Mouse (Mus musculus) lung, embryonic 14.5 days (tissue): ENCODE measurements around the gene Utf1. TPM values are rescaled to one million over a fixed set of nuclear protein-coding genes. Genes with fewer than 3 reads are reported as not detected.

Source experiments
- ATAC-seq: fragments of 200-750 bp; cut with Nextera tagmentation; 2 replicates; pipeline ENCODE4 v1.8.0; 2017; ENCODE audit warnings: mild to moderate bottlenecking, moderate TSS enrichment, moderate library complexity; ENCODE audit not compliant: insufficient read depth
- DNase-seq: peaks from one replicate; pipeline ENCODE4 v3.0.0-alpha.2; 2015
- H3K27ac ChIP-seq: fragments of 300-500 bp; sonication (generic); 2 replicates; pipeline ENCODE4 v1.5.1; 2014; ENCODE audit warnings: low read depth, mild to moderate bottlenecking, moderate library complexity
- H3K27me3 ChIP-seq: fragments of 300-500 bp; sonication (generic); 2 replicates; pipeline ENCODE4 v1.6.1; 2014; ENCODE audit warnings: low read length, control low read depth; ENCODE audit not compliant: insufficient read depth
- H3K36me3 ChIP-seq: fragments of 300-500 bp; sonication (generic); 2 replicates; pipeline ENCODE4 v1.6.1; 2014; ENCODE audit warnings: control low read depth; ENCODE audit not compliant: insufficient read depth
- H3K4me1 ChIP-seq: fragments of 300-500 bp; sonication (generic); 2 replicates; pipeline ENCODE4 v1.6.1; 2014; ENCODE audit warnings: antibody characterized with exemption, control low read depth; ENCODE audit not compliant: insufficient read depth
- H3K4me2 ChIP-seq: fragments of 300-500 bp; sonication (generic); 2 replicates; pipeline ENCODE4 v1.6.1; 2014; ENCODE audit warnings: mild to moderate bottlenecking
- H3K4me3 ChIP-seq: fragments of 300-500 bp; sonication (generic); 2 replicates; pipeline ENCODE4 v1.5.1; 2014; ENCODE audit warnings: low read depth, low read length
- H3K9ac ChIP-seq: fragments of 300-500 bp; sonication (generic); 2 replicates; pipeline ENCODE4 v1.6.1; 2014
- H3K9me3 ChIP-seq: fragments of 300-500 bp; sonication (generic); 2 replicates; pipeline ENCODE4 v1.6.1; 2016; ENCODE audit warnings: low read depth, low read length, control low read depth
- CTCF ChIP-seq: IDR thresholded peaks from 2 replicates; pipeline ENCODE4 v1.5.1; 2016; ENCODE audit warnings: antibody characterized with exemption, low read depth
- WGBS: fragments of 180-500 bp; shearing (Covaris S2); extraction: QIAGEN DNeasy Blood & Tissue Kit; methylation state at CpG from one replicate; pipeline ENCODE4 v1.1.7; 2014; 5-methylcytosine and 5-hydroxymethylcytosine counted together
- microRNA counts: library from miRNA; unstranded; fragments of <30 nt; microRNA quantifications from one replicate; lab custom pipeline; 2016
- microRNA-seq: library from miRNA; unstranded; fragments of <30 nt; microRNA quantifications from one replicate; pipeline ENCODE4, GENCODE M21; 2016; ENCODE audit warnings: borderline number of aligned reads
- polyA plus RNA-seq: library from polyadenylated mRNA; unstranded; fragments of >200 nt; fragmentation: Nextera tagmentation; extraction: Ambion mirVana; gene quantifications from 2 replicates; pipeline ENCODE4 v1.2.1, GENCODE M21; 2014

Gene Utf1
- polyA plus RNA-seq, 1 experiment from 2014 or later = 0.14 TPM

- H3K9me3 ChIP-seq = no peaks in the 10 kb centered on the region
- no peak overlapping the region for H3K27ac ChIP-seq
- H3K36me3 ChIP-seq = no peaks in the 10 kb centered on the region
- H3K4me1 ChIP-seq = no peaks in the 10 kb centered on the region
- no peak overlapping the region for H3K4me2 ChIP-seq
- 66% methylated on average over 11 of the region's 11 CpGs for WGBS
- no peak for ATAC-seq
- no peak overlapping the region for H3K4me3 ChIP-seq
- no peak overlapping the region for H3K9ac ChIP-seq
- no peak for DNase-seq
- H3K27me3 ChIP-seq = no peaks in the 10 kb centered on the region
- no peak for TF ChIP-seq CTCF
Observed at GRCm38 (mm10) chr7:139982058-139982457, 38.5 kb downstream of the Utf1 start.

- no peaks in the 10 kb centered on the region for H3K9me3 ChIP-seq
- H3K4me3 ChIP-seq = no peak overlapping the region
- no peaks in the 10 kb centered on the region for H3K27me3 ChIP-seq
- H3K9ac ChIP-seq = no peak overlapping the region
- no peak for TF ChIP-seq CTCF
- H3K36me3 ChIP-seq = no peaks in the 10 kb centered on the region
- no peak overlapping the region for H3K27ac ChIP-seq
- DNase-seq (no peak), ATAC-seq (no peak)
- no peaks in the 10 kb centered on the region for H3K4me1 ChIP-seq
- no peak overlapping the region for H3K4me2 ChIP-seq
- WGBS = 89% methylated on average over 11 of the region's 11 CpGs
Observed at GRCm38 (mm10) chr7:139984505-139984904, 40.9 kb downstream of the Utf1 start.

GRCm38 (mm10) chr7:139988272-139988671 is 44.7 kb downstream of the Utf1 start:
- WGBS = 82% methylated on average over 9 of the region's 9 CpGs
- no peak overlapping the region for H3K9ac ChIP-seq
- DNase-seq (no peak), ATAC-seq (no peak)
- no peaks in the 10 kb centered on the region for H3K36me3 ChIP-seq
- H3K4me3 ChIP-seq = no peak overlapping the region
- H3K27ac ChIP-seq = no peak overlapping the region
- H3K9me3 ChIP-seq = no peaks in the 10 kb centered on the region
- no peaks in the 10 kb centered on the region for H3K4me1 ChIP-seq
- TF ChIP-seq CTCF = no peak
- H3K4me2 ChIP-seq = no peak overlapping the region
- H3K27me3 ChIP-seq = no peaks in the 10 kb centered on the region

- Histone ChIP-seq H3K9me3 (no peaks in the 10 kb centered on the region), H3K27me3 (no peaks in the 10 kb centered on the region), H3K4me1 (no peaks in the 10 kb centered on the region), H3K4me2 (no peak overlapping the region), H3K4me3 (no peak overlapping the region), H3K36me3 (peaks cover 7% of the 10 kb centered on the region), H3K27ac (no peak overlapping the region), H3K9ac (no peak overlapping the region)
- DNase-seq (no peak), ATAC-seq (no peak)
- TF ChIP-seq CTCF = no peak
- WGBS = 69% methylated on average over 8 of the region's 8 CpGs
Observed at GRCm38 (mm10) chr7:139990864-139991394, 47.3 kb downstream of the Utf1 start.

GRCm38 (mm10) chr7:139992406-139992805 is 48.8 kb downstream of the Utf1 start, which contains the start of gene Adam8:
Adam8 (minus strand) TSS chr7:139992562.
- Histone ChIP-seq H3K27ac (no peak within 1 kb of the TSS), H3K4me2 (no peak within 1 kb of the TSS), H3K9me3 (no peaks in the 10 kb centered on the region), H3K36me3 (peaks cover 22% of the 10 kb centered on the region), H3K4me3 (no peak within 1 kb of the TSS), H3K27me3 (no peaks in the 10 kb centered on the region), H3K4me1 (no peaks in the 10 kb centered on the region), H3K9ac (no peak within 1 kb of the TSS)
- ATAC-seq (no peak), DNase-seq (peak; percentile 20)
- no peak for TF ChIP-seq CTCF
- WGBS = 24% methylated on average over 7 of the region's 7 CpGs

- Histone ChIP-seq H3K4me3 (no peak overlapping the region), H3K36me3 (peaks cover 34% of the 10 kb centered on the region), H3K9ac (no peak overlapping the region), H3K27me3 (no peaks in the 10 kb centered on the region), H3K4me2 (no peak overlapping the region), H3K27ac (no peak overlapping the region), H3K4me1 (no peaks in the 10 kb centered on the region), H3K9me3 (no peaks in the 10 kb centered on the region)
- DNase-seq (no peak), ATAC-seq (no peak)
- WGBS = 85% methylated on average over 6 of the region's 6 CpGs
- TF ChIP-seq CTCF = no peak
Observed at GRCm38 (mm10) chr7:139993532-139993931, 49.9 kb downstream of the Utf1 start.

- peaks cover 40% of the 10 kb centered on the region for H3K36me3 ChIP-seq
- no peak for TF ChIP-seq CTCF
- H3K4me1 ChIP-seq = no peaks in the 10 kb centered on the region
- 77% methylated on average over 4 of the region's 4 CpGs for WGBS
- H3K9me3 ChIP-seq = no peaks in the 10 kb centered on the region
- no peak overlapping the region for H3K27ac ChIP-seq
- no peak overlapping the region for H3K4me3 ChIP-seq
- H3K4me2 ChIP-seq = no peak overlapping the region
- H3K9ac ChIP-seq = no peak overlapping the region
- H3K27me3 ChIP-seq = no peaks in the 10 kb centered on the region
- DNase-seq = no peak
- no peak; the same call in 1 of the 2 replicates for ATAC-seq
Observed at GRCm38 (mm10) chr7:139994202-139994601, 50.6 kb downstream of the Utf1 start.

- WGBS = 36% methylated on average over 3 of the region's 3 CpGs
- DNase-seq (peak; percentile 81), ATAC-seq (peak; percentile 35; the same call in 1 of the 2 replicates)
- H3K27me3 ChIP-seq = no peaks in the 10 kb centered on the region
- H3K4me3 ChIP-seq = no peak overlapping the region
- peaks cover 44% of the 10 kb centered on the region for H3K36me3 ChIP-seq
- H3K27ac ChIP-seq = no peak overlapping the region
- H3K4me2 ChIP-seq = no peak overlapping the region
- H3K4me1 ChIP-seq = no peaks in the 10 kb centered on the region
- H3K9me3 ChIP-seq = no peaks in the 10 kb centered on the region
- peak; percentile 83 for TF ChIP-seq CTCF
- H3K9ac ChIP-seq = no peak overlapping the region
Observed at GRCm38 (mm10) chr7:139994676-139995075, 51.1 kb downstream of the Utf1 start.

MicroRNA genes within 50 kb of the gene (microRNA counts, 519-probe panel; counts per million panel counts)
- microRNA mmu-miR-202-3p (lab: Ali Mortazavi, UCI) (2,140 counts per million, percentile 28 among the panel's probes with 10 or more counts), microRNA mmu-miR-202-5p (lab: Ali Mortazavi, UCI) (2,521 counts per million, percentile 45 among the panel's probes with 10 or more counts)

Small RNAs within 50 kb of the gene (microRNA-seq; reads per million reads assigned to microRNA genes)
- gene Mir202 (not detected), gene Mir7062 (not detected), gene mmu-mir-7686 (not detected)

Other genes with a start within 250 kb of the Utf1 start
- not detected in 2 replicates for gene Adgra1, start 109.6 kb upstream of the Utf1 start, polyA plus RNA-seq
- 0.45 and 0.53 TPM in 2 replicates for gene Kndc1, start 49.1 kb upstream of the Utf1 start, polyA plus RNA-seq
- 0.30 and 0.37 TPM in 2 replicates for gene 6430531B16Rik, start 35.0 kb downstream of the Utf1 start, polyA plus RNA-seq
- 1.7 and 2.0 TPM in 2 replicates for gene Adam8, start 48.8 kb downstream of the Utf1 start, polyA plus RNA-seq
- 39.1 and 39.5 TPM in 2 replicates for gene Zfp511, start 92.6 kb downstream of the Utf1 start, polyA plus RNA-seq
- 63.0 and 65.8 TPM in 2 replicates for gene Tubgcp2, start 92.9 kb downstream of the Utf1 start, polyA plus RNA-seq
- not detected in 2 replicates for gene Msx3, start 105.3 kb downstream of the Utf1 start, polyA plus RNA-seq
- gene Caly, start 138.8 kb downstream of the Utf1 start, polyA plus RNA-seq = 0.46 TPM in 1 of 2 replicates, not detected in the other
- 0.43 TPM in 1 of 2 replicates, not detected in the other for gene Prap1, start 149.6 kb downstream of the Utf1 start, polyA plus RNA-seq
- 10.5 and 16.5 TPM in 2 replicates for gene Fuom, start 158.7 kb downstream of the Utf1 start, polyA plus RNA-seq
- 21.3 and 24.8 TPM in 2 replicates for gene Paox, start 172.0 kb downstream of the Utf1 start, polyA plus RNA-seq
- 148 and 164 TPM in 2 replicates for gene Echs1, start 172.7 kb downstream of the Utf1 start, polyA plus RNA-seq
- 24.8 and 28.4 TPM in 2 replicates for gene Mtg1, start 193.8 kb downstream of the Utf1 start, polyA plus RNA-seq
- 0.12 and 0.20 TPM in 2 replicates for gene Sprn, start 211.1 kb downstream of the Utf1 start, polyA plus RNA-seq
- gene Olfr522, start 221.0 kb downstream of the Utf1 start, polyA plus RNA-seq = not detected in 2 replicates
- gene Olfr523, start 229.4 kb downstream of the Utf1 start, polyA plus RNA-seq = not detected in 2 replicates